ENCODE assay signal across 16 mouse cellular contexts in genomic region chr16:96926977-96927376, GRCm38 (mm10).
DNase-seq lines count a peak whose midpoint lies in the region; ATAC-seq lines count a peak whose summit lies in the region.
"Had no signal": no experiment of that assay in that cellular context is flagged by ENCODE, and none has a peak within 500 bp of the region (broad histone marks: within the 10 kb centered on the region; RNA-seq: fewer than 3 reads in every experiment).

No protein-coding gene starts in this region.

- intact Hi-C loops in heart, postnatal 10 days (cut with DNase I), result no loop called here

- no peak overlapping the region for H3K27ac ChIP-seq in heart, embryonic 12.5 days (ENCODE audit: poor library complexity, severe bottlenecking)
- peak overlapping the region; percentile 3; the same call in 1 of the 2 replicates for H3K27ac ChIP-seq in hindbrain, embryonic 16.5 days (ENCODE audit: low read depth, low read length)
- H3K27ac ChIP-seq: heart, adult 2 months; lung, embryonic 15.5 days; stomach, embryonic 15.5 days had no signal

- H3K27me3 ChIP-seq in heart, embryonic 12.5 days (replicated peaks), result no peaks in the 10 kb centered on the region
- no peaks in the 10 kb centered on the region for H3K27me3 ChIP-seq in hindbrain, embryonic 16.5 days (replicated peaks; ENCODE audit: control insufficient read depth, insufficient read depth, low read length)
- H3K27me3 ChIP-seq: CH12.LX; lung, embryonic 15.5 days; megakaryocyte, embryonic 14.5 days; stomach, embryonic 15.5 days had no signal

- H3K9me3 ChIP-seq in heart, embryonic 12.5 days (replicated peaks), result no peaks in the 10 kb centered on the region
- H3K9me3 ChIP-seq in hindbrain, embryonic 16.5 days (ENCODE audit: control insufficient read depth, low read length), result no peaks in the 10 kb centered on the region
- H3K9me3 ChIP-seq: lung, embryonic 15.5 days; stomach, embryonic 15.5 days had no signal

- peaks cover 8% of the 10 kb centered on the region for H3K4me1 ChIP-seq in heart, embryonic 12.5 days (replicated peaks)
- H3K4me1 ChIP-seq in hindbrain, embryonic 16.5 days (ENCODE audit: control insufficient read depth, insufficient read depth, low read depth, low read length), result peaks cover 6% of the 10 kb centered on the region
- H3K4me1 ChIP-seq: lung, embryonic 15.5 days; megakaryocyte, embryonic 14.5 days; stomach, embryonic 15.5 days had no signal

- H3K4me2 ChIP-seq in heart, embryonic 12.5 days, result no peak overlapping the region
- H3K4me2 ChIP-seq in hindbrain, embryonic 16.5 days (ENCODE audit: low read length), result no peak overlapping the region
- H3K4me2 ChIP-seq: liver, embryonic 11.5 days; lung, embryonic 15.5 days; stomach, embryonic 15.5 days had no signal

- H3K4me3 ChIP-seq in heart, embryonic 12.5 days, result no peak overlapping the region
- no peak overlapping the region for H3K4me3 ChIP-seq in hindbrain, embryonic 16.5 days (ENCODE audit: low read length)
- H3K4me3 ChIP-seq: heart, adult 2 months; lung, embryonic 15.5 days; megakaryocyte, embryonic 14.5 days; stomach, embryonic 15.5 days had no signal

- H3K9ac ChIP-seq in heart, embryonic 12.5 days, result no peak overlapping the region
- no peak overlapping the region for H3K9ac ChIP-seq in hindbrain, embryonic 16.5 days (ENCODE audit: low read depth, low read length)
- H3K9ac ChIP-seq: lung, embryonic 15.5 days; stomach, embryonic 15.5 days had no signal

- no peaks in the 10 kb centered on the region for H3K36me3 ChIP-seq in heart, embryonic 12.5 days
- H3K36me3 ChIP-seq in hindbrain, embryonic 16.5 days (ENCODE audit: control insufficient read depth, insufficient read depth, low read length), result no peaks in the 10 kb centered on the region
- H3K36me3 ChIP-seq: lung, embryonic 15.5 days; stomach, embryonic 15.5 days had no signal

- WGBS in heart, embryonic 12.5 days, result 45% methylated on average over 3 of the region's 3 CpGs
- WGBS in hindbrain, embryonic 16.5 days, result 26% methylated on average over 3 of the region's 3 CpGs

- DNase-seq in cerebellum, adult 9-11 months, result peak; percentile 10
- no peak for DNase-seq in cerebellum, adult 9-10 months
- DNase-seq in heart, postnatal 10 days, result peak; percentile 6 to 11
- peak; percentile 87 for DNase-seq in Muller cell, postnatal 12 days (ENCODE audit: inconsistent ontology term)
- no peak for DNase-seq in T-cell, adult 2 months (ENCODE audit: low spot score)
- no peak for DNase-seq in thymus, adult 18-20 months
- DNase-seq: heart, adult 2 months; heart, postnatal 4 days; kidney, adult 2 months had no signal

- no peak for ATAC-seq in heart, embryonic 12.5 days (ENCODE audit: insufficient number of reproducible peaks, low FRiP score)
- peak; percentile 92 for ATAC-seq in hindbrain, embryonic 16.5 days

Comparison
In these comparisons a context has a peak if more than half of its experiments do, and no peak if none do; other contexts are left out.
1. DNase-seq: peak in cerebellum, adult 9-11 months (single experiment), heart, postnatal 10 days (2 of 2) and Muller cell, postnatal 12 days (single experiment); none in cerebellum, adult 9-10 months (single experiment), T-cell, adult 2 months (single experiment) and thymus, adult 18-20 months (0 of 2).